In the genomic region with DNA sequence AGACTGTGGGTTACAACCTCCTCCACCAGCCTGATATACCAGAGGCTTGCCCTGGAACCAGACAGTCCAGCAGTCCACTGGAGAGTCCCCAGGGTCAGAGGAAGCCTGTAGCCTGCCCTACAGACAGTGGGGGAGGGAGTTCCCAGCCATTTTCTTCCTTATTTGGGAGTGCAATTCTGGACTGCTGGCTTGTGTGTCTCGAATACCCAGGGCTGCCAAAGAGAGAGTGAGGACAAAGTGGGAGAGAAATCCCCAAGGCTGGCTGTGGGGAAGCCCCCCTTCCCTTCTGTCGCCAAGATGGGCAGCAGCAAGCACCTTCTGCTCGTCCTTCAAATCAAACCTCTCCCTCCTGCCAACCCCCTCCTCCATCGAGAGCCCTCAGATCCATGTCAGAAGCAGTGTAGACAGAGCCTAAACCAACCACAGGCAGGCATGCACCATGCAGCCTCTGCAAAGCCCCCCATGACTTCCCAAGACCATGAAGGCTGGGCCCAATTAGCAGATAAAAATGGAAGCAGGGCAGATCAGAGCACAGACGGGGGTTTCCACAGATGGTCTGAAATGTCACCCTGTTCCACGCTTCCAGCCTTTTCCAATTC, we compare ENCODE assay signal across 11 mouse cellular contexts. TPM values are rescaled to one million over a fixed set of nuclear protein-coding genes. Genes with fewer than 3 reads are reported as not detected.
DNase-seq lines count a peak whose midpoint lies in the region; ATAC-seq and TF ChIP-seq lines count a peak whose summit lies in the region.
"Had no signal": no experiment of that assay in that cellular context is flagged by ENCODE, and none has a peak within 500 bp of the region (broad histone marks: within the 10 kb centered on the region; RNA-seq: fewer than 3 reads in every experiment).

No protein-coding gene starts in this region.

- no peak overlapping the region for H3K9ac ChIP-seq in hindbrain, embryonic 12.5 days
- no peak overlapping the region for H3K9ac ChIP-seq in lung, postnatal 0 days (replicated peaks; ENCODE audit: low read depth)
- no peak overlapping the region for H3K9ac ChIP-seq in forebrain, embryonic 16.5 days (replicated peaks; ENCODE audit: low read depth, low read length)
- no peak overlapping the region for H3K9ac ChIP-seq in stomach, postnatal 0 days (ENCODE audit: low read length)
- H3K9ac ChIP-seq: embryonic facial prominence, embryonic 12.5 days had no signal

- TF ChIP-seq EP300 in lung, postnatal 0 days (IDR thresholded peaks at IDR 0.05) = no peak
- no peak for TF ChIP-seq EP300 in stomach, postnatal 0 days (optimal IDR thresholded peaks at IDR 0.05)

- no peak for TF ChIP-seq CTCF in lung, postnatal 0 days (IDR thresholded peaks at IDR 0.05)
- TF ChIP-seq CTCF in lung, adult 2 months (IDR thresholded peaks at IDR 0.05; ENCODE audit: insufficient read depth, low read length) = no peak
- TF ChIP-seq CTCF in stomach, postnatal 0 days (IDR thresholded peaks at IDR 0.05; ENCODE audit: low read depth) = no peak

- H3K27ac ChIP-seq in hindbrain, embryonic 10.5 days = peak overlapping the region; percentile 72
- H3K27ac ChIP-seq in hindbrain, embryonic 12.5 days = no peak overlapping the region
- no peak overlapping the region for H3K27ac ChIP-seq in lung, postnatal 0 days (ENCODE audit: low read length)
- peak overlapping the region; percentile 97 for H3K27ac ChIP-seq in forebrain, embryonic 16.5 days (ENCODE audit: low read length)
- 0 out of 2 replicates have a peak overlapping the region, but pooled peaks have one; percentile 30 for H3K27ac ChIP-seq in stomach, postnatal 0 days (replicated peaks)
- H3K27ac ChIP-seq: embryonic facial prominence, embryonic 12.5 days; layer of hippocampus, adult 2 months had no signal

- H3K9me3 ChIP-seq in hindbrain, embryonic 10.5 days = no peaks in the 10 kb centered on the region
- H3K9me3 ChIP-seq in hindbrain, embryonic 12.5 days (replicated peaks) = no peaks in the 10 kb centered on the region
- no peaks in the 10 kb centered on the region for H3K9me3 ChIP-seq in lung, postnatal 0 days (ENCODE audit: low read length)
- no peaks in the 10 kb centered on the region for H3K9me3 ChIP-seq in forebrain, embryonic 16.5 days (ENCODE audit: control insufficient read depth, low read length)
- H3K9me3 ChIP-seq in stomach, postnatal 0 days (ENCODE audit: control insufficient read depth, low read length) = no peaks in the 10 kb centered on the region
- H3K9me3 ChIP-seq: embryonic facial prominence, embryonic 12.5 days had no signal

- no peak for ATAC-seq in hindbrain, embryonic 12.5 days (ENCODE audit: low FRiP score)
- ATAC-seq in lung, postnatal 0 days = peak; percentile 24; the same call in 1 of the 2 replicates
- ATAC-seq in forebrain, embryonic 16.5 days = peak; percentile 67
- ATAC-seq in stomach, postnatal 0 days (ENCODE audit: low FRiP score, low TSS enrichment) = no peak

- no peak for DNase-seq in hindbrain, embryonic 10.5 days (ENCODE audit: low spot score)
- DNase-seq in lung, postnatal 0 days (ENCODE audit: low spot score) = peak; percentile 37
- DNase-seq in lung, adult 2 months = no peak
- no peak for DNase-seq in stomach, postnatal 0 days (ENCODE audit: low spot score)
- no peak for DNase-seq in right cerebral cortex, adult 2 months (ENCODE audit: low spot score in 2 of 2)
- DNase-seq: thymus, postnatal 25 days had no signal

- H3K36me3 ChIP-seq in hindbrain, embryonic 10.5 days = no peaks in the 10 kb centered on the region
- no peaks in the 10 kb centered on the region for H3K36me3 ChIP-seq in hindbrain, embryonic 12.5 days
- H3K36me3 ChIP-seq in lung, postnatal 0 days (ENCODE audit: insufficient read depth, low read length) = no peaks in the 10 kb centered on the region
- no peaks in the 10 kb centered on the region for H3K36me3 ChIP-seq in forebrain, embryonic 16.5 days (ENCODE audit: control insufficient read depth, insufficient read depth)
- H3K36me3 ChIP-seq in stomach, postnatal 0 days (ENCODE audit: control insufficient read depth, insufficient read depth, low read length) = no peaks in the 10 kb centered on the region
- H3K36me3 ChIP-seq: embryonic facial prominence, embryonic 12.5 days had no signal

- no peak for TF ChIP-seq POLR2A in lung, adult 2 months (IDR thresholded peaks at IDR 0.05; ENCODE audit: borderline replicate concordance, extremely low read depth, low read depth, low read length)

- no peak overlapping the region for H3K4me3 ChIP-seq in hindbrain, embryonic 10.5 days
- no peak overlapping the region for H3K4me3 ChIP-seq in hindbrain, embryonic 12.5 days
- no peak overlapping the region for H3K4me3 ChIP-seq in lung, postnatal 0 days (ENCODE audit: low read depth, low read length)
- H3K4me3 ChIP-seq in lung, adult 2 months (replicated peaks; ENCODE audit: extremely low read depth, low read depth, low read length) = no peak overlapping the region
- no peak overlapping the region for H3K4me3 ChIP-seq in forebrain, embryonic 16.5 days (replicated peaks; ENCODE audit: low read length)
- no peak overlapping the region for H3K4me3 ChIP-seq in stomach, postnatal 0 days (ENCODE audit: low read depth, low read length)
- H3K4me3 ChIP-seq: embryonic facial prominence, embryonic 12.5 days; layer of hippocampus, adult 2 months had no signal

- peaks cover 61% of the 10 kb centered on the region for H3K4me1 ChIP-seq in hindbrain, embryonic 10.5 days (replicated peaks)
- peaks cover 40% of the 10 kb centered on the region for H3K4me1 ChIP-seq in hindbrain, embryonic 12.5 days
- peaks cover 8% of the 10 kb centered on the region; the same call in 1 of the 2 replicates for H3K4me1 ChIP-seq in lung, postnatal 0 days (ENCODE audit: insufficient read depth, low read depth, low read length)
- H3K4me1 ChIP-seq in lung, adult 2 months (ENCODE audit: control insufficient read depth, insufficient read depth, low read length) = peaks cover 3% of the 10 kb centered on the region; the same call in 1 of the 2 replicates
- peaks cover 48% of the 10 kb centered on the region for H3K4me1 ChIP-seq in forebrain, embryonic 16.5 days (replicated peaks; ENCODE audit: control insufficient read depth, insufficient read depth, low read length)
- H3K4me1 ChIP-seq in stomach, postnatal 0 days (replicated peaks; ENCODE audit: control insufficient read depth, insufficient read depth) = no peaks in the 10 kb centered on the region

- H3K4me2 ChIP-seq in hindbrain, embryonic 12.5 days (replicated peaks) = no peak overlapping the region
- no peak overlapping the region for H3K4me2 ChIP-seq in lung, postnatal 0 days (replicated peaks; ENCODE audit: low read depth, low read length)
- no peak overlapping the region for H3K4me2 ChIP-seq in forebrain, embryonic 16.5 days (ENCODE audit: low read length)
- H3K4me2 ChIP-seq in stomach, postnatal 0 days (replicated peaks; ENCODE audit: low read depth) = no peak overlapping the region
- H3K4me2 ChIP-seq: embryonic facial prominence, embryonic 12.5 days had no signal

- H3K27me3 ChIP-seq in hindbrain, embryonic 10.5 days (ENCODE audit: insufficient read depth, poor library complexity, severe bottlenecking) = peaks cover 55% of the 10 kb centered on the region
- peaks cover 2% of the 10 kb centered on the region; the same call in 1 of the 2 replicates for H3K27me3 ChIP-seq in hindbrain, embryonic 12.5 days
- H3K27me3 ChIP-seq in lung, postnatal 0 days (replicated peaks; ENCODE audit: insufficient read depth, low read length) = no peaks in the 10 kb centered on the region
- no peaks in the 10 kb centered on the region for H3K27me3 ChIP-seq in forebrain, embryonic 16.5 days (replicated peaks; ENCODE audit: control insufficient read depth, insufficient read depth, low read length)
- no peaks in the 10 kb centered on the region; the same call in 1 of the 2 replicates for H3K27me3 ChIP-seq in stomach, postnatal 0 days (ENCODE audit: control insufficient read depth, insufficient read depth, low read length)
- H3K27me3 ChIP-seq: CH12.LX had no signal

- WGBS in hindbrain, embryonic 10.5 days = 51% methylated on average over 6 of the region's 6 CpGs
- 47% methylated on average over 6 of the region's 6 CpGs for WGBS in hindbrain, embryonic 12.5 days
- WGBS in lung, postnatal 0 days = 42% methylated on average over 6 of the region's 6 CpGs
- WGBS in lung, adult 2 months = 45% methylated on average over 6 of the region's 6 CpGs
- WGBS in forebrain, embryonic 16.5 days = 38% methylated on average over 6 of the region's 6 CpGs
- WGBS in stomach, postnatal 0 days = 50% methylated on average over 5 of the region's 6 CpGs

RNA-seq across cellular contexts. Expression of a gene that starts 45.5 kb away (rescaled TPM):
- polyA plus RNA-seq in hindbrain, embryonic 10.5 days (2016; fragmentation: Nextera tagmentation; extraction: Ambion mirVana) = 7.3 and 7.4 TPM in 2 replicates
- 7.4 and 7.6 TPM in 2 replicates for polyA plus RNA-seq in hindbrain, embryonic 12.5 days (2016; fragmentation: Nextera tagmentation; extraction: Ambion mirVana)
- 3.7 and 5.5 TPM in 2 replicates for polyA plus RNA-seq in lung, postnatal 0 days (2015; fragmentation: Nextera tagmentation; extraction: Ambion mirVana)
- 3.1 and 3.9 TPM in 2 replicates for polyA plus RNA-seq in lung, adult 2 months (2012; rRNA removed)
- polyA plus RNA-seq in forebrain, embryonic 16.5 days (2015; fragmentation: Nextera tagmentation; extraction: Ambion mirVana) = 30.9 and 31.8 TPM in 2 replicates
- polyA plus RNA-seq in stomach, postnatal 0 days (2015; fragmentation: Nextera tagmentation; extraction: Ambion mirVana) = 6.8 and 7.5 TPM in 2 replicates

Comparison
In these comparisons a context has a peak if more than half of its experiments do, and no peak if none do; other contexts are left out.
1. H3K27ac ChIP-seq: peak in hindbrain, embryonic 10.5 days (single experiment), forebrain, embryonic 16.5 days (single experiment) and stomach, postnatal 0 days (single experiment); none in hindbrain, embryonic 12.5 days (single experiment) and lung, postnatal 0 days (single experiment).
2. ATAC-seq: peak in lung, postnatal 0 days (single experiment) and forebrain, embryonic 16.5 days (single experiment); none in hindbrain, embryonic 12.5 days (single experiment) and stomach, postnatal 0 days (single experiment).